In the genomic region with DNA sequence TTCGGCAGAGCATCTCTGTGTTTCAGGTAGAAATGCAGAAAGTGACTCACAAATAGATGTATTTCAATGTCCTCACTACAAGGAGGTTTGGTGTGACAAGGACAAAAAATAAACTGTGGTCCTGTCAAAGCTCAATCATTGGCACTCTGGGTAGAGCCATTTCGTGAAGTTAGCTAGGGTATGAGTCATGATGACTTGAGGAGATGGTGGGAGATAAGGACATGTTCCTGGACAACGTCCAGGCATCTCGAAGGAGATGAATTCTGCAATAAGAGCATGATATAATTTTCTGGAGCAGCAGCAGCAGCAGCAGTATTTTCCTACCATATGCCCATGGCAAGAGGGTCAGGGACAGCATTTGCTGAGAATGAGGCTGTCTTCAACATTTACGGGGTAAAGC, we compare ENCODE assay signal across 22 mouse cellular contexts.
A peak's percentile ranks its signal among the peaks of the same experiment; 100 is the strongest.
DNase-seq lines count a peak whose midpoint lies in the region; ATAC-seq and TF ChIP-seq lines count a peak whose summit lies in the region.
"Had no signal": no experiment of that assay in that cellular context is flagged by ENCODE, and none has a peak within 500 bp of the region (broad histone marks: within the 10 kb centered on the region; RNA-seq: fewer than 3 reads in every experiment).

No protein-coding gene starts in this region.

- no peaks in the 10 kb centered on the region for H3K9me3 ChIP-seq in intestine, postnatal 0 days (ENCODE audit: control insufficient read depth)
- H3K9me3 ChIP-seq: embryonic facial prominence, embryonic 15.5 days; forebrain, embryonic 10.5 days; heart, embryonic 12.5 days; hindbrain, embryonic 15.5 days had no signal

- no peak for ATAC-seq in intestine, postnatal 0 days
- ATAC-seq: activated CD4-positive, CD25-positive, alpha-beta regulatory T cell, adult 4 months; forebrain, embryonic 14.5 days; Patski had no signal

- no peaks in the 10 kb centered on the region for H3K4me1 ChIP-seq in intestine, postnatal 0 days (replicated peaks; ENCODE audit: control insufficient read depth, insufficient read depth, low read length)
- H3K4me1 ChIP-seq: embryonic facial prominence, embryonic 15.5 days; forebrain, embryonic 10.5 days; heart, embryonic 12.5 days; hindbrain, embryonic 15.5 days had no signal

- DNase-seq in left cerebral cortex, adult 18-20 months (ENCODE audit: low spot score in 2 of 2) = peak; percentile 5 to 11
- no peak for DNase-seq in left cerebral cortex, postnatal 36 days (ENCODE audit: low spot score in 2 of 2)
- DNase-seq in right cerebral cortex, adult 2 months (ENCODE audit: low spot score in 2 of 2) = peak; percentile 8 to 13
- no peak for DNase-seq in right cerebral cortex, postnatal 10 days (ENCODE audit: low spot score in 2 of 2)
- peak; percentile 16 for DNase-seq in adipocyte (ENCODE audit: low spot score)
- no peak for DNase-seq in natural killer cell, adult 2 months (ENCODE audit: low spot score in 2 of 2)
- DNase-seq: adrenal gland, adult 8-10 months; adrenal gland, postnatal 36 days; cerebellum, adult 11 months; cerebellum, adult 8-10 months; cerebellum, postnatal 14 days; embryo, embryonic 11 days; gastrocnemius, postnatal 10 days had no signal

- WGBS in intestine, postnatal 0 days = 57% methylated on average over 5 of the region's 5 CpGs

- no peak overlapping the region for H3K9ac ChIP-seq in intestine, postnatal 0 days (ENCODE audit: low read depth, low read length)
- H3K9ac ChIP-seq: embryonic facial prominence, embryonic 15.5 days; heart, embryonic 12.5 days; hindbrain, embryonic 15.5 days had no signal

- H3K4me3 ChIP-seq in intestine, postnatal 0 days (ENCODE audit: low read depth, low read length) = no peak overlapping the region
- H3K4me3 ChIP-seq: embryonic facial prominence, embryonic 15.5 days; erythroblast, embryonic 14.5 days; forebrain, embryonic 10.5 days; heart, embryonic 12.5 days; hindbrain, embryonic 15.5 days had no signal

- intact Hi-C loops in left cerebral cortex, postnatal 36 days (cut with DNase I) = no loop called here

- no peak for TF ChIP-seq CTCF in intestine, postnatal 0 days (IDR thresholded peaks at IDR 0.05; ENCODE audit: low read depth)

- no peaks in the 10 kb centered on the region for H3K27me3 ChIP-seq in intestine, postnatal 0 days (replicated peaks; ENCODE audit: control insufficient read depth, insufficient read depth, low read length)
- H3K27me3 ChIP-seq: embryonic facial prominence, embryonic 15.5 days; heart, embryonic 12.5 days; hindbrain, embryonic 15.5 days; Patski had no signal

- no peak overlapping the region for H3K4me2 ChIP-seq in intestine, postnatal 0 days (replicated peaks; ENCODE audit: low read depth)
- H3K4me2 ChIP-seq: embryonic facial prominence, embryonic 15.5 days; heart, embryonic 12.5 days; hindbrain, embryonic 15.5 days had no signal

- H3K36me3 ChIP-seq in intestine, postnatal 0 days (ENCODE audit: control insufficient read depth, insufficient read depth) = no peaks in the 10 kb centered on the region
- H3K36me3 ChIP-seq: embryonic facial prominence, embryonic 15.5 days; forebrain, embryonic 10.5 days; heart, embryonic 12.5 days; hindbrain, embryonic 15.5 days had no signal

- no peak overlapping the region for H3K27ac ChIP-seq in intestine, postnatal 0 days (ENCODE audit: low read depth, low read length)
- H3K27ac ChIP-seq: embryonic facial prominence, embryonic 15.5 days; forebrain, embryonic 10.5 days; hindbrain, embryonic 15.5 days had no signal

Comparison
In these comparisons a context has a peak if more than half of its experiments do, and no peak if none do; other contexts are left out.
1. DNase-seq: peak in left cerebral cortex, adult 18-20 months (2 of 2), right cerebral cortex, adult 2 months (2 of 2) and adipocyte (single experiment); none in left cerebral cortex, postnatal 36 days (0 of 2), right cerebral cortex, postnatal 10 days (0 of 2) and natural killer cell, adult 2 months (0 of 2).